Mouse (Mus musculus): ENCODE data around the gene Dusp6. TPM values are rescaled to one million over a fixed set of nuclear protein-coding genes. Genes with fewer than 3 reads are reported as not detected.

Dusp6 gene
- total and polyA plus RNA-seq, 2 experiments from 2014 or later, result 32.5 to 65.3 TPM

DNA sequence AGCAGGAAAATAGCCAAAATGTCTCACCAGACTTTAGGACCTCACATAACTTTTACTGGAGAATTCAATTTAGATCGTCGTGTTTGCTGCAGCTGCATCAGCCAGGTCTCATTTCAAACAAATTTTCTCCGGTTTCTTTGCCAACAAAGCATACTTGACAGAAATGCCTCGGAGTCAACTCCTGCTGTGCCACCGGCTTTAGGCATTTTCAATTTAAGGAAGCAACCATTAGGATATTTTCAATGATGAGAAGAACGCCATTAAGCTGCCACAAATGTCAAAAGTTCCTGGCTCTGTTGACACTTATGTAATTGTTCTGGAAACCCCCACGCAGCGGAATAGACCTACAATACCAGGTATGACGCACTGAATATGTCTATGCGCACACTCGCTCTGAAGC is 24.5 kb upstream of the Dusp6 start:
- Histone ChIP-seq H3K4me1 (ENCODE audit: insufficient read depth, low read length) (no peaks in the 10 kb centered on the region), H3K27ac (no peak overlapping the region), H3K9me3 (ENCODE audit: low read length) (no peaks in the 10 kb centered on the region), H3K9ac (replicated peaks; ENCODE audit: low read length) (no peak overlapping the region), H3K4me3 (ENCODE audit: low read length) (no peak overlapping the region), H3K36me3 (ENCODE audit: insufficient read depth, low read length) (no peaks in the 10 kb centered on the region), H3K27me3 (ENCODE audit: insufficient read depth, low read length) (no peaks in the 10 kb centered on the region), H3K4me2 (ENCODE audit: low read depth, low read length) (no peak overlapping the region)
- DNase-seq (ENCODE audit: low spot score) (peak; percentile 48), ATAC-seq (no peak)
- TF ChIP-seq CTCF (IDR thresholded peaks at IDR 0.05; ENCODE audit: low read depth), result no peak
- 42% methylated on average over 11 of the region's 11 CpGs for WGBS

DNA sequence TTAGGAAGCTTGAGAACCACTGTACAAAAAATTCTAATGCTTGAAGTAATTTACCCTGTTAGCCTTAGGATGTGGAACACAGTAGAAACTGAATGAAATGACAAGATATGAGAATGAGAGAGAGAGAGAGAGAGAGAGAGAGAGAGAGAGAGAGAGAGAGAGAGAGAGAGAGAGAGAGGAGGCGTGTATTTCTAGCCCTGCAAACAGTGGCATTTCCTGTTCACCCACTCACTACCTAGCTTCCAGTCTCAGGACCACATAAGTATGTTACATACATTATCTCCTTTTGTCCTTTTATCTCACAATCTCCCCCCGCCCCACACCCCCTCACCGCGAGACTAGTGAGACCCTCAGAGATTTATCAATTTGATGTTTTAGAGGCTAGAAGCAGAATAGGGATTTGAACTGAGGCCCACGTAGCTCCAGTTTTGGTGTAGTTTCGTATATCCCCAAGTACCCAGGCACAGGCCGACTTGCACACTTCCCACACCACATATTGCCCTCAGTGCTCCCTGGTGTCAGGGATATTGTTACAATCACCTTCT is 21.7 kb upstream of the Dusp6 start:
- no peaks in the 10 kb centered on the region for H3K36me3 ChIP-seq (ENCODE audit: insufficient read depth, low read length)
- no peaks in the 10 kb centered on the region for H3K9me3 ChIP-seq (ENCODE audit: low read length)
- no peak overlapping the region for H3K4me2 ChIP-seq (ENCODE audit: low read depth, low read length)
- ATAC-seq (no peak), DNase-seq (ENCODE audit: low spot score) (no peak)
- H3K9ac ChIP-seq (replicated peaks; ENCODE audit: low read length), result no peak overlapping the region
- H3K27ac ChIP-seq, result no peak overlapping the region
- no peaks in the 10 kb centered on the region for H3K4me1 ChIP-seq (ENCODE audit: insufficient read depth, low read length)
- H3K4me3 ChIP-seq (ENCODE audit: low read length), result no peak overlapping the region
- H3K27me3 ChIP-seq (ENCODE audit: insufficient read depth, low read length), result no peaks in the 10 kb centered on the region
- WGBS, result 94% methylated on average over 7 of the region's 7 CpGs
- no peak for TF ChIP-seq CTCF (IDR thresholded peaks at IDR 0.05; ENCODE audit: low read depth)

DNA sequence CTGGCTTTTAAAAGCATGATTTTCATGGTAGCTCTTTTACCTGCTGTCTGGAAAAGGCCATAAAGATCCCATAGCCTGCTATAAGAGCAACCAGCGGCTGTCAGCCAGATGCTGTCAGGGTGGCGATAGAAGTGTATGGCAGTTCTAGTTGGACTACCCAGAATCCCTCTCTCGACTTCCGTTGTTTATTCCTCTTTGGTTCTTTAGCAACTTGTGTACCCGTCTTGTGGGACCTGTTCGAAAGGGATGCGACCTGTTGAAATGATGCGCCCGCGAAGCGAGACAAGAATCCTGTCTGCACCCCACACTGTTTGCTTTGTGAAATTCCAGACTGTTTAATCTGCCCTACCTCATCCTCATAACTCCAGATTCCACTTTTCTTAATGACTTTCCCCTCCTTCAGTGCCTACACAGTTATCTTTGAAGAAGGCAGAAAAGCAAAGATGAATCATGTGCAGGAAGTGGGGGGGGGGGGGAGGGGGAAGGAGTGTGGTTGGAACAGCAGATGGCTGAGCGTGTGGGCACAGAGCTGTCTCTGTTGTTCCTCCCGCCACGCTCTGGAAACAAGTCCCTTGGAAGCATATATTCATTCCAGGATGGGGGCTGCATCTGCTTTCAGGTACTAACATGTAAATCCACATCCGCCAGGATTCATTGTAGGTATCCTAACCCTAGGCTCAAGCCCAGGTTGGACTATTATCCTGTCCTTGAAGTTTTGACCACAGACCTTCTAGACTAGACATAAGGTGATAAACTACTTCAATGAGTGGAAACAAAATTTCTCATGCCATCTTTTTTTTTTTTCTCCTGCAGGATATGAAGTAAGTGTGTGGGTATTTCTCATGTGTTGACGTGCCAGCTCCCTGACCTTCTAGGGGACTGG is 21.0 kb upstream of the Dusp6 start:
- WGBS, result 78% methylated on average over 16 of the region's 16 CpGs
- Histone ChIP-seq H3K36me3 (ENCODE audit: insufficient read depth, low read length) (no peaks in the 10 kb centered on the region), H3K4me1 (ENCODE audit: insufficient read depth, low read length) (no peaks in the 10 kb centered on the region), H3K27ac (no peak overlapping the region), H3K9ac (replicated peaks; ENCODE audit: low read length) (no peak overlapping the region), H3K9me3 (ENCODE audit: low read length) (no peaks in the 10 kb centered on the region), H3K4me3 (ENCODE audit: low read length) (no peak overlapping the region), H3K27me3 (ENCODE audit: insufficient read depth, low read length) (no peaks in the 10 kb centered on the region), H3K4me2 (ENCODE audit: low read depth, low read length) (no peak overlapping the region)
- DNase-seq (ENCODE audit: low spot score) (peak; percentile 5), ATAC-seq (peak; percentile 40; the same call in 1 of the 2 replicates)
- no peak for TF ChIP-seq CTCF (IDR thresholded peaks at IDR 0.05; ENCODE audit: low read depth)

DNA sequence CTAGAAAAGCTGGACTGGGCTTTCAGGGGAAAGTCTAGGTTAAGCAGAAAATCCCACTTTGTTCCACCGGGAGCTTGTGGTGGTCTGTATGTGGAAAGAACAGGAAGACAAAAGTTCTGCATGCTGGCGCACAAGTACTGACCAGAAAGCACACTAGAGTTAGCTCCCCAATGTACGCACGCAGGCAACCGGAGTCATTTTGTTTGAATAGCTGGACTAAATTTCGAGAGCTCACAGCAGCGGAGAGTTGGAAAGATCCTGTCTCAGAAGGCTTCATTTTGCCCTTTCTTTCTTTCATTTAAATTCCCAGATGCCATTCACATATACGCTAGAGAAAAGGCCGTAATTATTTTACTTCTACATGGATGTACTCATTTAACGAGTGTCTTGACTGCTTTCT is 20.3 kb upstream of the Dusp6 start:
- Histone ChIP-seq H3K36me3 (ENCODE audit: insufficient read depth, low read length) (no peaks in the 10 kb centered on the region), H3K27me3 (ENCODE audit: insufficient read depth, low read length) (no peaks in the 10 kb centered on the region), H3K9me3 (ENCODE audit: low read length) (no peaks in the 10 kb centered on the region), H3K4me2 (ENCODE audit: low read depth, low read length) (no peak overlapping the region), H3K27ac (no peak overlapping the region), H3K9ac (replicated peaks; ENCODE audit: low read length) (no peak overlapping the region), H3K4me3 (ENCODE audit: low read length) (no peak overlapping the region), H3K4me1 (ENCODE audit: insufficient read depth, low read length) (no peaks in the 10 kb centered on the region)
- DNase-seq (ENCODE audit: low spot score), result no peak
- TF ChIP-seq CTCF (IDR thresholded peaks at IDR 0.05; ENCODE audit: low read depth), result no peak
- no peak for ATAC-seq
- WGBS, result 79% methylated on average over 10 of the region's 10 CpGs

DNA sequence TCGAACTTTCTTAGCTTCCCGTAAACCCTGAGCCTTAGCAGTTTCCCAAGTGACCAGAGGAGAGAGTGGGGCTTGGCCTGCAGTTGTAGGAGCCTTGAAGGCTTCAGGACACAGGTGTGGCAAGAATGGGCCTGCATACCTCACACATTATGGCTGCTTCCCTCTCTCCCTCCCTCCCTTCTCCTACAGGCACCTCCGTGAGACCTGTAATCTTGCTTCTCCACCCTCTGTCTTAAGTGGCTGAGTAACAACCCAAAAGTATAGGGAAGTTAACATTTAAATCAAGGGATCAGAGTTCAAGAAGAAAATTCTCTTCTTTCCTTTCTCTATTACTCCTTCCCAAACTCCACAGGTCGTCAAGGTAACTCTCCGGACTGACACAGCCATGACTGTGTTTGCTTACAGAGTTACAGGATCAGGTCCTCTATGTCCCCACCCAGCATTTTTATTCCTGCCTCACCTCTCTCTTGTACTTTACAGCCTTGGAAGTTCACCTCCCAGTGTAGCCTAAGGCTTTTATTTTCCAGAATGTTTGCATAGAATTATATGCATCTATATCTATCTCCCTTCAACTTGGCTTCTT is 19.0 kb upstream of the Dusp6 start:
- H3K9me3 ChIP-seq (ENCODE audit: low read length), result no peaks in the 10 kb centered on the region
- WGBS, result 71% methylated on average over 5 of the region's 5 CpGs
- H3K9ac ChIP-seq (replicated peaks; ENCODE audit: low read length), result no peak overlapping the region
- no peak overlapping the region for H3K4me2 ChIP-seq (ENCODE audit: low read depth, low read length)
- no peak overlapping the region for H3K27ac ChIP-seq
- TF ChIP-seq CTCF (IDR thresholded peaks at IDR 0.05; ENCODE audit: low read depth), result no peak
- ATAC-seq (no peak), DNase-seq (ENCODE audit: low spot score) (no peak)
- no peak overlapping the region for H3K4me3 ChIP-seq (ENCODE audit: low read length)
- no peaks in the 10 kb centered on the region for H3K4me1 ChIP-seq (ENCODE audit: insufficient read depth, low read length)
- H3K27me3 ChIP-seq (ENCODE audit: insufficient read depth, low read length), result no peaks in the 10 kb centered on the region
- H3K36me3 ChIP-seq (ENCODE audit: insufficient read depth, low read length), result no peaks in the 10 kb centered on the region

DNA sequence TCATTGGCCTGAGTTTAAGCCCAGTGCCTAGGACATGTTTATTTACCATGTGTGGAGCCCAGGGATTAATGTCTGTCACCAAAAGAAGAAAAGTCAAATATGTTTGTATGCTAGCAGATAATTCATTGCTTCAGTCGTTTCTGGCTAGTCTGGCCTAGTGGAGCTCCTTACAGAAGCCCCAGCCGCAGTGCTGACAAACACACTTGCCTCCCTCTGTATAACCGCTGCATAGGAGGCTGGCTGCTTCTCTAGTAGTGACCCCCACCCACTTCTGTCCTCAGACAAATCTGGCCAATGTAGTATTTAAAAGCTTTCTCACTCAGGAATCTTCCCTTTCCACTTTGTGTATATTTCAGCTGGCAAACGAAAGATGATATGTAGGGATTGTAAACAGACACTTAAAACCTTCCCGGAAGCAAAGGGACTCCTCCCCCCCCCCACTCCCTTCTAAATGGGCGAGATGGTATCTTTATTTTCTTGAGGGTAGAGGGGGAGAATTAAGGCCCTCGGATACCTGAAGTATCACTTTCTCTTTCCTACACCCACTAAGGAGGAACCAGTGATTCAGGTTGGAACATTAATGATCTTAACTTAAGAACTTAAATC is 18.3 kb upstream of the Dusp6 start:
- 79% methylated on average over 7 of the region's 7 CpGs for WGBS
- Histone ChIP-seq H3K27ac (no peak overlapping the region), H3K9me3 (ENCODE audit: low read length) (no peaks in the 10 kb centered on the region), H3K4me3 (ENCODE audit: low read length) (no peak overlapping the region), H3K9ac (replicated peaks; ENCODE audit: low read length) (no peak overlapping the region), H3K4me1 (ENCODE audit: insufficient read depth, low read length) (no peaks in the 10 kb centered on the region), H3K4me2 (ENCODE audit: low read depth, low read length) (no peak overlapping the region), H3K36me3 (ENCODE audit: insufficient read depth, low read length) (no peaks in the 10 kb centered on the region), H3K27me3 (ENCODE audit: insufficient read depth, low read length) (no peaks in the 10 kb centered on the region)
- no peak for TF ChIP-seq CTCF (IDR thresholded peaks at IDR 0.05; ENCODE audit: low read depth)
- no peak for ATAC-seq
- DNase-seq (ENCODE audit: low spot score), result no peak

All from hindbrain, postnatal 0 days (tissue).